In the genomic region with DNA sequence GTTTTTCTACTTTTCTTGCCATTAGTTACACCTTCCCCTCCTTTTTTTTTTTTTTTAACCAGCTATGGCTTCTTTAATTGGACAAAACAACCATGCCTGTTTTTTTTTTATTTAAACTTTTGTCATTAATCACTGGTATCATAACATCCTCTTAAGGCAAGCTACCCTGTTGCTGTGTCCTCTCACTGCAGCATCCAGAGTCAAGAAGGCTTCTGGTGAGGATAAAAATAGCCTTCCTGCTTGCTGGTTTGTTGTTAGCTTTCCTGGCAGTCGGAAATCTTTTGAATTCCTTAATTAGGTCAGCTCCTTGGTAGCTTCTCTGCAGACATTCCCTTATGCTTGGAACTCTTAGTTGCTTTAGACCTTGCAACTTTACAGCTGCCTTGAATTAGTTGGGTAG, we compare ENCODE assay signal across 10 mouse cellular contexts. TPM values are rescaled to one million over a fixed set of nuclear protein-coding genes. Genes with fewer than 3 reads are reported as not detected.
DNase-seq lines count a peak whose midpoint lies in the region; ATAC-seq and TF ChIP-seq lines count a peak whose summit lies in the region.
"Had no signal": no experiment of that assay in that cellular context is flagged by ENCODE, and none has a peak within 500 bp of the region (broad histone marks: within the 10 kb centered on the region; RNA-seq: fewer than 3 reads in every experiment).

No protein-coding gene starts in this region.

- ATAC-seq in intestine, postnatal 0 days: no peak
- ATAC-seq in intestine, embryonic 15.5 days: no peak
- ATAC-seq in embryonic facial prominence, embryonic 14.5 days (ENCODE audit: low read depth): no peak

- H3K4me1 ChIP-seq in intestine, postnatal 0 days (replicated peaks; ENCODE audit: control insufficient read depth, insufficient read depth, low read length): 0 out of 2 replicates have a peak, but pooled peaks cover 10% of the 10 kb centered on the region
- H3K4me1 ChIP-seq in intestine, embryonic 15.5 days (replicated peaks): no peaks in the 10 kb centered on the region
- peaks cover 7% of the 10 kb centered on the region for H3K4me1 ChIP-seq in embryonic facial prominence, embryonic 14.5 days (ENCODE audit: control insufficient read depth, insufficient read depth, low read length)

- no peaks in the 10 kb centered on the region for H3K27me3 ChIP-seq in intestine, postnatal 0 days (replicated peaks; ENCODE audit: control insufficient read depth, insufficient read depth, low read length)
- no peaks in the 10 kb centered on the region for H3K27me3 ChIP-seq in intestine, embryonic 15.5 days (replicated peaks)
- H3K27me3 ChIP-seq in embryonic facial prominence, embryonic 14.5 days (replicated peaks; ENCODE audit: control insufficient read depth, insufficient read depth, low read length): no peaks in the 10 kb centered on the region

- H3K9me3 ChIP-seq in intestine, postnatal 0 days (ENCODE audit: control insufficient read depth): no peaks in the 10 kb centered on the region
- no peaks in the 10 kb centered on the region for H3K9me3 ChIP-seq in intestine, embryonic 15.5 days
- no peaks in the 10 kb centered on the region for H3K9me3 ChIP-seq in embryonic facial prominence, embryonic 14.5 days (ENCODE audit: control insufficient read depth, low read length)

- intact Hi-C loops in left cerebral cortex, postnatal 25 days (cut with DNase I): no loop called here

- H3K27ac ChIP-seq in intestine, postnatal 0 days (ENCODE audit: low read depth, low read length): peak overlapping the region; percentile 50; the same call in 1 of the 2 replicates
- no peak overlapping the region for H3K27ac ChIP-seq in intestine, embryonic 15.5 days
- 0 out of 2 replicates have a peak overlapping the region, but pooled peaks have one; percentile 44 for H3K27ac ChIP-seq in embryonic facial prominence, embryonic 14.5 days (replicated peaks; ENCODE audit: low read depth, low read length)

- H3K4me3 ChIP-seq in intestine, postnatal 0 days (ENCODE audit: low read depth, low read length): no peak overlapping the region
- no peak overlapping the region for H3K4me3 ChIP-seq in intestine, embryonic 15.5 days (replicated peaks)
- no peak overlapping the region for H3K4me3 ChIP-seq in embryonic facial prominence, embryonic 14.5 days (ENCODE audit: low read depth, low read length)

- TF ChIP-seq CTCF in intestine, postnatal 0 days (IDR thresholded peaks at IDR 0.05; ENCODE audit: low read depth): no peak

- H3K4me2 ChIP-seq in intestine, postnatal 0 days (replicated peaks; ENCODE audit: low read depth): no peak overlapping the region
- no peak overlapping the region for H3K4me2 ChIP-seq in intestine, embryonic 15.5 days (replicated peaks)
- H3K4me2 ChIP-seq in embryonic facial prominence, embryonic 14.5 days (ENCODE audit: low read depth, low read length): no peak overlapping the region

- no peak overlapping the region for H3K9ac ChIP-seq in intestine, postnatal 0 days (ENCODE audit: low read depth, low read length)
- H3K9ac ChIP-seq in intestine, embryonic 15.5 days: no peak overlapping the region
- no peak overlapping the region for H3K9ac ChIP-seq in embryonic facial prominence, embryonic 14.5 days (ENCODE audit: low read depth, low read length)

- peak; percentile 67 for DNase-seq in MN1 (ENCODE audit: low spot score)
- peak; percentile 50 for DNase-seq in embryonic facial prominence, embryonic 14.5 days (ENCODE audit: low spot score)
- peak; percentile 19 for DNase-seq in kidney, postnatal 10 days
- no peak for DNase-seq in left cerebral cortex, postnatal 25 days (ENCODE audit: low spot score in 2 of 2)
- DNase-seq in gastrocnemius, adult 8-10 months (ENCODE audit: low spot score in 2 of 2): no peak
- DNase-seq: adrenal gland, postnatal 10 days; gastrocnemius, postnatal 25 days; thymus, postnatal 14 days had no signal

- 31% methylated on average over 1 of the region's 1 CpGs for WGBS in intestine, postnatal 0 days
- 21% methylated on average over 1 of the region's 1 CpGs for WGBS in intestine, embryonic 15.5 days
- 14% methylated on average over 1 of the region's 1 CpGs for WGBS in embryonic facial prominence, embryonic 14.5 days

- no peaks in the 10 kb centered on the region for H3K36me3 ChIP-seq in intestine, postnatal 0 days (ENCODE audit: control insufficient read depth, insufficient read depth)
- no peaks in the 10 kb centered on the region for H3K36me3 ChIP-seq in intestine, embryonic 15.5 days
- H3K36me3 ChIP-seq in embryonic facial prominence, embryonic 14.5 days (ENCODE audit: control insufficient read depth, insufficient read depth, low read length): no peaks in the 10 kb centered on the region

RNA-seq across cellular contexts. Expression of a gene that starts 28.7 kb away (rescaled TPM):
- 11.3 and 12.8 TPM in 2 replicates for polyA plus RNA-seq in intestine, postnatal 0 days (2015; fragmentation: Nextera tagmentation; extraction: Ambion mirVana)
- 4.2 and 4.3 TPM in 2 replicates for polyA plus RNA-seq in intestine, embryonic 15.5 days (2015; fragmentation: Nextera tagmentation; extraction: Ambion mirVana)
- 6.7 and 8.4 TPM in 2 replicates for polyA plus RNA-seq in embryonic facial prominence, embryonic 14.5 days (2014; fragmentation: Nextera tagmentation; extraction: Ambion mirVana)
- total RNA-seq in left cerebral cortex, postnatal 25 days (2021): 100 to 1,000 TPM; 157 to 160 TPM
- 100 to 1,000 TPM in 2 of 4 experiments, 10 to 100 TPM in 2; 81.9 to 144 (median 103) TPM for total RNA-seq in gastrocnemius, adult 8-10 months (2022)

Comparison
In these comparisons a context has a peak if more than half of its experiments do, and no peak if none do; other contexts are left out.
1. DNase-seq: peak in MN1 (single experiment), embryonic facial prominence, embryonic 14.5 days (single experiment) and kidney, postnatal 10 days (single experiment); none in left cerebral cortex, postnatal 25 days (0 of 2) and gastrocnemius, adult 8-10 months (0 of 2).